Comparison of ENCODE assay signal across 8 mouse cellular contexts in the genomic region with DNA sequence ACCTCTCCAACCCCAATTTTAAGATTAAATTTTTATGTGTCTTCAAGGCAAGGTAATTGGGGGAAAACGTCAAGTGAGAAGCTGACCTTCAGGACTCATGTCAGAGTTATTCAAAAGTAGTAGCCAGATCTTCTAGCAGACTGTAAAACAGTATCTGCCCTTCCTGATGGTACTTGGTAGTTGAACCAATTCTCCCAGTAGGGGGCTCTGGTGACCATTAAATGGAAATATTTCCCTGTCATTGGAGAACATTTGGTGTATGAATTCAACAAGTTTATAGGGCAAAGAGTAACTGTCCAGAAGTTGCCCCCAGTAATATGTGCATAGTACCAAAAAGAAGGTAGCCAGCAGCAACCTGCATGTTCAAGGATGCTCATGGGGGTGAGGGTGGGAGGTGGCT.
DNase-seq lines count a peak whose midpoint lies in the region; ATAC-seq lines count a peak whose summit lies in the region.

No protein-coding gene starts in this region.

- H3K27ac ChIP-seq in heart, embryonic 11.5 days (ENCODE audit: low read depth, low read length): no peak overlapping the region
- H3K27ac ChIP-seq in midbrain, embryonic 14.5 days (replicated peaks; ENCODE audit: low read depth, low read length): no peak overlapping the region
- H3K27ac ChIP-seq in midbrain, embryonic 16.5 days (ENCODE audit: low read length): no peak overlapping the region

- DNase-seq in heart, adult 11 months: peak; percentile 82
- peak; percentile 80 for DNase-seq in midbrain, embryonic 14.5 days
- peak; percentile 18 for DNase-seq in cerebellum, adult 9-11 months
- peak; percentile 18 for DNase-seq in retina, adult 2 months (ENCODE audit: low read depth, low spot score)
- DNase-seq in ovary, postnatal 14 days (ENCODE audit: low spot score): no peak
- no peak for DNase-seq in thymus, adult 18-20 months

- no peaks in the 10 kb centered on the region for H3K4me1 ChIP-seq in heart, embryonic 11.5 days (ENCODE audit: control insufficient read depth, insufficient read depth, low read length)
- H3K4me1 ChIP-seq in midbrain, embryonic 14.5 days (ENCODE audit: control insufficient read depth, insufficient read depth, low read length): no peaks in the 10 kb centered on the region
- H3K4me1 ChIP-seq in midbrain, embryonic 16.5 days (ENCODE audit: control insufficient read depth, insufficient read depth, low read length): no peaks in the 10 kb centered on the region

- H3K4me2 ChIP-seq in heart, embryonic 11.5 days: no peak overlapping the region
- no peak overlapping the region for H3K4me2 ChIP-seq in midbrain, embryonic 14.5 days (ENCODE audit: low read length)
- no peak overlapping the region for H3K4me2 ChIP-seq in midbrain, embryonic 16.5 days (ENCODE audit: low read length)

- no peak overlapping the region for H3K9ac ChIP-seq in heart, embryonic 11.5 days (ENCODE audit: low read depth, low read length)
- H3K9ac ChIP-seq in midbrain, embryonic 14.5 days (replicated peaks; ENCODE audit: low read length): no peak overlapping the region
- H3K9ac ChIP-seq in midbrain, embryonic 16.5 days (ENCODE audit: low read depth, low read length): no peak overlapping the region

- H3K36me3 ChIP-seq in heart, embryonic 11.5 days (ENCODE audit: control insufficient read depth, insufficient read depth, low read length): no peaks in the 10 kb centered on the region
- H3K36me3 ChIP-seq in midbrain, embryonic 14.5 days (ENCODE audit: control insufficient read depth, insufficient read depth, low read length): no peaks in the 10 kb centered on the region
- no peaks in the 10 kb centered on the region for H3K36me3 ChIP-seq in midbrain, embryonic 16.5 days (ENCODE audit: control insufficient read depth, insufficient read depth, low read length)

- H3K27me3 ChIP-seq in heart, embryonic 11.5 days (ENCODE audit: control insufficient read depth, insufficient read depth, low read length): no peaks in the 10 kb centered on the region
- H3K27me3 ChIP-seq in midbrain, embryonic 14.5 days (ENCODE audit: control insufficient read depth, insufficient read depth, low read length): no peaks in the 10 kb centered on the region
- H3K27me3 ChIP-seq in midbrain, embryonic 16.5 days (ENCODE audit: control insufficient read depth, insufficient read depth, low read depth, low read length): no peaks in the 10 kb centered on the region

- no peaks in the 10 kb centered on the region for H3K9me3 ChIP-seq in heart, embryonic 11.5 days (replicated peaks; ENCODE audit: control insufficient read depth, low read length)
- H3K9me3 ChIP-seq in midbrain, embryonic 14.5 days (ENCODE audit: control insufficient read depth, low read length): no peaks in the 10 kb centered on the region
- no peaks in the 10 kb centered on the region for H3K9me3 ChIP-seq in midbrain, embryonic 16.5 days (replicated peaks; ENCODE audit: control insufficient read depth, low read length, poor library complexity, severe bottlenecking)

- no peak overlapping the region for H3K4me3 ChIP-seq in heart, embryonic 11.5 days (ENCODE audit: low read depth, low read length)
- H3K4me3 ChIP-seq in midbrain, embryonic 14.5 days (replicated peaks; ENCODE audit: low read depth, low read length): no peak overlapping the region
- no peak overlapping the region for H3K4me3 ChIP-seq in midbrain, embryonic 16.5 days (ENCODE audit: low read depth, low read length)

- no peak for ATAC-seq in heart, embryonic 11.5 days (replicated peaks; ENCODE audit: insufficient number of reproducible peaks, low FRiP score, low TSS enrichment)
- no peak for ATAC-seq in midbrain, embryonic 14.5 days (ENCODE audit: low FRiP score, low TSS enrichment)
- ATAC-seq in midbrain, embryonic 16.5 days: no peak

- 44% methylated on average over 1 of the region's 1 CpGs for WGBS in heart, embryonic 11.5 days (ENCODE audit: insufficient replicate concordance)
- WGBS in midbrain, embryonic 14.5 days: 58% methylated on average over 1 of the region's 1 CpGs
- 53% methylated on average over 1 of the region's 1 CpGs for WGBS in midbrain, embryonic 16.5 days

Comparison
In these comparisons a context has a peak if more than half of its experiments do, and no peak if none do; other contexts are left out.
1. DNase-seq: peak in heart, adult 11 months (single experiment), midbrain, embryonic 14.5 days (single experiment), cerebellum, adult 9-11 months (single experiment) and retina, adult 2 months (single experiment); none in ovary, postnatal 14 days (single experiment) and thymus, adult 18-20 months (0 of 2).